Mouse (Mus musculus) gonadal fat pad, adult 2 months (tissue): ENCODE measurements at regions not wholly inside any gene's neighbourhood (a gene's known extent, or its start where the extent isn't known, plus 50 kb on each side); places are given as distances from the start of the nearest gene placed in this dataset.

Experiments
- DNase-seq: peaks from one replicate; pipeline ENCODE4 v3.0.0-alpha.2; 2012; ENCODE audit warnings: low read depth

GRCm38 (mm10) chr14:61898664-61899063 is 291.4 kb downstream of the Kcnrg start:
- no peak for DNase-seq

- no peak for DNase-seq
Observed at GRCm38 (mm10) chr14:61904426-61905124, 297.3 kb downstream of the Kcnrg start.

GRCm38 (mm10) chr14:61918113-61918512 is 310.9 kb downstream of the Kcnrg start:
- no peak for DNase-seq

GRCm38 (mm10) chr14:61931811-61932210 is 324.6 kb downstream of the Kcnrg start:
- DNase-seq = no peak

- no peak for DNase-seq
Observed at GRCm38 (mm10) chr14:61941682-61942081, 334.4 kb downstream of the Kcnrg start.

- DNase-seq = no peak
Observed at GRCm38 (mm10) chr14:61945659-61946058, 338.4 kb downstream of the Kcnrg start.

GRCm38 (mm10) chr14:61949446-61949845 is 342.2 kb downstream of the Kcnrg start:
- DNase-seq = no peak

GRCm38 (mm10) chr14:61950004-61950403 is 342.4 kb upstream of the Rnaseh2b start:
- no peak for DNase-seq

- DNase-seq = no peak
Observed at GRCm38 (mm10) chr14:61953029-61953428, 339.4 kb upstream of the Rnaseh2b start.

- no peak for DNase-seq
Observed at GRCm38 (mm10) chr14:61955416-61955815, 337.0 kb upstream of the Rnaseh2b start.

- no peak for DNase-seq
Observed at GRCm38 (mm10) chr14:61960243-61960957, 332.0 kb upstream of the Rnaseh2b start.

GRCm38 (mm10) chr14:61968467-61968866 is 323.9 kb upstream of the Rnaseh2b start:
- no peak for DNase-seq

GRCm38 (mm10) chr14:61968957-61969535 is 323.3 kb upstream of the Rnaseh2b start:
- no peak for DNase-seq

GRCm38 (mm10) chr14:61970591-61970990 is 321.8 kb upstream of the Rnaseh2b start:
- DNase-seq = no peak

GRCm38 (mm10) chr14:61971100-61972088 is 321.0 kb upstream of the Rnaseh2b start:
- no peak for DNase-seq

- no peak for DNase-seq
Observed at GRCm38 (mm10) chr14:61975301-61975732, 317.1 kb upstream of the Rnaseh2b start.

- no peak for DNase-seq
Observed at GRCm38 (mm10) chr14:61980581-61980980, 311.8 kb upstream of the Rnaseh2b start.

- DNase-seq = no peak
Observed at GRCm38 (mm10) chr14:61985575-61985974, 306.8 kb upstream of the Rnaseh2b start.

GRCm38 (mm10) chr14:61986203-61986602 is 306.2 kb upstream of the Rnaseh2b start:
- DNase-seq = no peak

- DNase-seq = no peak
Observed at GRCm38 (mm10) chr14:61995253-61995652, 297.1 kb upstream of the Rnaseh2b start.

GRCm38 (mm10) chr14:61997736-61998135 is 294.7 kb upstream of the Rnaseh2b start:
- DNase-seq = no peak

- DNase-seq = no peak
Observed at GRCm38 (mm10) chr14:61998259-61998658, 294.1 kb upstream of the Rnaseh2b start.
